Mouse (Mus musculus): Measurements from ENCODE around the gene Slc25a21. TPM values are rescaled to one million over a fixed set of nuclear protein-coding genes. Genes with fewer than 3 reads are reported as not detected.

The Slc25a21 gene
- polyA plus RNA-seq, 1 experiment from 2014 or later, result 1.9 TPM

- H3K4me3 ChIP-seq (ENCODE audit: low read depth, low read length), result no peak overlapping the region
- H3K4me2 ChIP-seq (ENCODE audit: low read depth), result no peak overlapping the region
- peak; percentile 18 for DNase-seq (ENCODE audit: low spot score)
Measured at GRCm38 (mm10) chr12:56694361-56694760, 502.9 kb downstream of the Slc25a21 start.

GRCm38 (mm10) chr12:56693411-56694098 is 503.7 kb downstream of the Slc25a21 start:
- WGBS, result 6% methylated on average over 14 of the region's 14 CpGs
- peak overlapping the region; percentile 6; the same call in 1 of the 2 replicates for H3K4me3 ChIP-seq (ENCODE audit: low read depth, low read length)
- H3K4me1 ChIP-seq (ENCODE audit: control insufficient read depth, insufficient read depth, low read length), result 0 out of 2 replicates have a peak, but pooled peaks cover 10% of the 10 kb centered on the region
- H3K9me3 ChIP-seq (ENCODE audit: control insufficient read depth, low read length), result no peaks in the 10 kb centered on the region
- H3K27ac ChIP-seq (ENCODE audit: low read depth, low read length), result no peak overlapping the region
- no peaks in the 10 kb centered on the region for H3K36me3 ChIP-seq (ENCODE audit: control insufficient read depth, insufficient read depth, low read length)
- DNase-seq (ENCODE audit: low spot score) (peak; percentile 32), ATAC-seq (ENCODE audit: insufficient read depth, low FRiP score, low TSS enrichment) (no peak)
- H3K27me3 ChIP-seq (ENCODE audit: control insufficient read depth, insufficient read depth, low read length), result peaks cover 100% of the 10 kb centered on the region
- no peak overlapping the region for H3K9ac ChIP-seq (ENCODE audit: low read length)
- H3K4me2 ChIP-seq (ENCODE audit: low read depth), result no peak overlapping the region; the same call in 1 of the 2 replicates

More at GRCm38 (mm10) chr12:56694361-56694760, 502.9 kb downstream of the Slc25a21 start:
- H3K36me3 ChIP-seq (ENCODE audit: control insufficient read depth, insufficient read depth, low read length), result no peaks in the 10 kb centered on the region
- H3K9ac ChIP-seq (ENCODE audit: low read length), result no peak overlapping the region
- peaks cover 98% of the 10 kb centered on the region for H3K27me3 ChIP-seq (ENCODE audit: control insufficient read depth, insufficient read depth, low read length)
- H3K9me3 ChIP-seq (ENCODE audit: control insufficient read depth, low read length), result no peaks in the 10 kb centered on the region
- no peak overlapping the region for H3K27ac ChIP-seq (ENCODE audit: low read depth, low read length)
- 0 out of 2 replicates have a peak, but pooled peaks cover 8% of the 10 kb centered on the region for H3K4me1 ChIP-seq (ENCODE audit: control insufficient read depth, insufficient read depth, low read length)
- under 1% methylated on average over 14 of the region's 14 CpGs for WGBS
- ATAC-seq (ENCODE audit: insufficient read depth, low FRiP score, low TSS enrichment), result no peak

GRCm38 (mm10) chr12:56692536-56692935 is 504.7 kb downstream of the Slc25a21 start:
- ATAC-seq (ENCODE audit: insufficient read depth, low FRiP score, low TSS enrichment) (no peak), DNase-seq (ENCODE audit: low spot score) (peak; percentile 46)
- H3K27me3 ChIP-seq (ENCODE audit: control insufficient read depth, insufficient read depth, low read length), result peaks cover 99% of the 10 kb centered on the region
- peak overlapping the region; percentile 26 for H3K4me2 ChIP-seq (ENCODE audit: low read depth)
- 0 out of 2 replicates have a peak, but pooled peaks cover 10% of the 10 kb centered on the region for H3K4me1 ChIP-seq (ENCODE audit: control insufficient read depth, insufficient read depth, low read length)
- 0 out of 2 replicates have a peak overlapping the region, but pooled peaks have one; percentile 13 for H3K4me3 ChIP-seq (ENCODE audit: low read depth, low read length)
- no peaks in the 10 kb centered on the region for H3K9me3 ChIP-seq (ENCODE audit: control insufficient read depth, low read length)
- no peak overlapping the region for H3K27ac ChIP-seq (ENCODE audit: low read depth, low read length)
- H3K9ac ChIP-seq (ENCODE audit: low read length), result no peak overlapping the region
- under 1% methylated on average over 19 of the region's 19 CpGs for WGBS
- no peaks in the 10 kb centered on the region for H3K36me3 ChIP-seq (ENCODE audit: control insufficient read depth, insufficient read depth, low read length)

- 0 out of 2 replicates have a peak, but pooled peaks cover 7% of the 10 kb centered on the region for H3K4me1 ChIP-seq (ENCODE audit: control insufficient read depth, insufficient read depth, low read length)
- WGBS, result under 1% methylated on average over 40 of the region's 40 CpGs
- no peaks in the 10 kb centered on the region for H3K9me3 ChIP-seq (ENCODE audit: control insufficient read depth, low read length)
- peak within 1 kb of the TSS; percentile 23 for H3K4me3 ChIP-seq (ENCODE audit: low read depth, low read length)
- H3K36me3 ChIP-seq (ENCODE audit: control insufficient read depth, insufficient read depth, low read length), result no peaks in the 10 kb centered on the region
- ATAC-seq (ENCODE audit: insufficient read depth, low FRiP score, low TSS enrichment) (no peak), DNase-seq (ENCODE audit: low spot score) (peak; percentile 55)
- H3K4me2 ChIP-seq (ENCODE audit: low read depth), result peak within 1 kb of the TSS; percentile 28
- H3K27ac ChIP-seq (ENCODE audit: low read depth, low read length), result no peak within 1 kb of the TSS
- H3K9ac ChIP-seq (ENCODE audit: low read length), result peak within 1 kb of the TSS; percentile 19; the same call in 1 of the 2 replicates
- H3K27me3 ChIP-seq (ENCODE audit: control insufficient read depth, insufficient read depth, low read length), result peaks cover 97% of the 10 kb centered on the region
Measured at GRCm38 (mm10) chr12:56691427-56692079, 505.7 kb downstream of the Slc25a21 start, which contains the start of gene Pax9. Gene Pax9, plus strand, starts transcription at chr12:56691767.

- H3K27me3 ChIP-seq (ENCODE audit: control insufficient read depth, insufficient read depth, low read length), result peaks cover 97% of the 10 kb centered on the region
- WGBS, result 1% methylated on average over 12 of the region's 12 CpGs
- 0 out of 2 replicates have a peak, but pooled peaks cover 7% of the 10 kb centered on the region for H3K4me1 ChIP-seq (ENCODE audit: control insufficient read depth, insufficient read depth, low read length)
- ATAC-seq (ENCODE audit: insufficient read depth, low FRiP score, low TSS enrichment), result no peak
- H3K27ac ChIP-seq (ENCODE audit: low read depth, low read length), result no peak overlapping the region
- no peak for DNase-seq (ENCODE audit: low spot score)
- peak overlapping the region; percentile 19; the same call in 1 of the 2 replicates for H3K9ac ChIP-seq (ENCODE audit: low read length)
- H3K4me2 ChIP-seq (ENCODE audit: low read depth), result peak overlapping the region; percentile 28; the same call in 1 of the 2 replicates
- H3K36me3 ChIP-seq (ENCODE audit: control insufficient read depth, insufficient read depth, low read length), result no peaks in the 10 kb centered on the region
- peak overlapping the region; percentile 23; the same call in 1 of the 2 replicates for H3K4me3 ChIP-seq (ENCODE audit: low read depth, low read length)
- no peaks in the 10 kb centered on the region for H3K9me3 ChIP-seq (ENCODE audit: control insufficient read depth, low read length)
Measured at GRCm38 (mm10) chr12:56691001-56691400, 506.3 kb downstream of the Slc25a21 start.

- Histone ChIP-seq H3K36me3 (ENCODE audit: control insufficient read depth, insufficient read depth, low read length) (no peaks in the 10 kb centered on the region), H3K4me3 (ENCODE audit: low read depth, low read length) (no peak overlapping the region), H3K4me2 (ENCODE audit: low read depth) (no peak overlapping the region), H3K27me3 (ENCODE audit: control insufficient read depth, insufficient read depth, low read length) (peaks cover 95% of the 10 kb centered on the region), H3K4me1 (ENCODE audit: control insufficient read depth, insufficient read depth, low read length) (0 out of 2 replicates have a peak, but pooled peaks cover 7% of the 10 kb centered on the region), H3K9ac (ENCODE audit: low read length) (no peak overlapping the region), H3K9me3 (ENCODE audit: control insufficient read depth, low read length) (no peaks in the 10 kb centered on the region), H3K27ac (ENCODE audit: low read depth, low read length) (no peak overlapping the region)
- WGBS, result under 1% methylated on average over 16 of the region's 16 CpGs
- DNase-seq (ENCODE audit: low spot score), result peak; percentile 43
- ATAC-seq (ENCODE audit: insufficient read depth, low FRiP score, low TSS enrichment), result no peak
Measured at GRCm38 (mm10) chr12:56690366-56690765, 506.9 kb downstream of the Slc25a21 start.

- 0 out of 2 replicates have a peak, but pooled peaks cover 7% of the 10 kb centered on the region for H3K4me1 ChIP-seq (ENCODE audit: control insufficient read depth, insufficient read depth, low read length)
- no peaks in the 10 kb centered on the region for H3K9me3 ChIP-seq (ENCODE audit: control insufficient read depth, low read length)
- no peaks in the 10 kb centered on the region for H3K36me3 ChIP-seq (ENCODE audit: control insufficient read depth, insufficient read depth, low read length)
- peaks cover 93% of the 10 kb centered on the region for H3K27me3 ChIP-seq (ENCODE audit: control insufficient read depth, insufficient read depth, low read length)
- peak; percentile 86 for DNase-seq (ENCODE audit: low spot score)
- under 1% methylated on average over 25 of the region's 25 CpGs for WGBS
- H3K27ac ChIP-seq (ENCODE audit: low read depth, low read length), result no peak overlapping the region
- no peak overlapping the region for H3K4me3 ChIP-seq (ENCODE audit: low read depth, low read length)
- peak overlapping the region; percentile 14; the same call in 1 of the 2 replicates for H3K4me2 ChIP-seq (ENCODE audit: low read depth)
- no peak overlapping the region for H3K9ac ChIP-seq (ENCODE audit: low read length)
- ATAC-seq (ENCODE audit: insufficient read depth, low FRiP score, low TSS enrichment), result no peak
Measured at GRCm38 (mm10) chr12:56689736-56690135, 507.5 kb downstream of the Slc25a21 start.

GRCm38 (mm10) chr12:56689331-56689730 is 507.9 kb downstream of the Slc25a21 start:
- Histone ChIP-seq H3K36me3 (ENCODE audit: control insufficient read depth, insufficient read depth, low read length) (no peaks in the 10 kb centered on the region), H3K9me3 (ENCODE audit: control insufficient read depth, low read length) (no peaks in the 10 kb centered on the region), H3K4me2 (ENCODE audit: low read depth) (no peak overlapping the region), H3K27me3 (ENCODE audit: control insufficient read depth, insufficient read depth, low read length) (peaks cover 93% of the 10 kb centered on the region), H3K9ac (ENCODE audit: low read length) (no peak overlapping the region), H3K4me1 (ENCODE audit: control insufficient read depth, insufficient read depth, low read length) (0 out of 2 replicates have a peak, but pooled peaks cover 7% of the 10 kb centered on the region), H3K4me3 (ENCODE audit: low read depth, low read length) (no peak overlapping the region), H3K27ac (ENCODE audit: low read depth, low read length) (no peak overlapping the region)
- ATAC-seq (ENCODE audit: insufficient read depth, low FRiP score, low TSS enrichment) (no peak), DNase-seq (ENCODE audit: low spot score) (no peak)
- WGBS, result 2% methylated on average over 10 of the region's 10 CpGs

All from neural tube, embryonic 11.5 days (tissue).